Mouse (Mus musculus) thymus, adult 2 months (tissue): ENCODE results near the gene I0C0044D17Rik. TPM values are rescaled to one million over a fixed set of nuclear protein-coding genes. Genes with fewer than 3 reads are reported as not detected.
"Not testable (repeated sequence)": the region's sequence is repeated elsewhere in the genome, so short reads cannot be mapped to it uniquely, and the experiment has no call there.

Experiments
- DNase-seq: peaks from one replicate; pipeline ENCODE4 v3.0.0; 2021
- H3K27ac ChIP-seq: fragments of 200-500 bp; 2 replicates; pipeline ENCODE4 v1.5.1; 2012; ENCODE audit warnings: low read length, control low read depth; ENCODE audit not compliant: control insufficient read depth, insufficient read depth
- H3K27me3 ChIP-seq: fragments of 200-500 bp; 2 replicates; pipeline ENCODE4 v1.6.1; 2012; ENCODE audit warnings: mild to moderate bottlenecking, low read length, moderate library complexity, mixed read lengths; ENCODE audit not compliant: control insufficient read depth, insufficient read depth
- H3K36me3 ChIP-seq: fragments of 200-500 bp; 2 replicates; pipeline ENCODE4 v1.6.1; 2012; ENCODE audit warnings: mild to moderate bottlenecking, low read length, moderate library complexity; ENCODE audit not compliant: control insufficient read depth, insufficient read depth
- H3K4me1 ChIP-seq: fragments of 200-500 bp; replicated peaks from 2 replicates; pipeline ENCODE4 v1.6.1; 2012; ENCODE audit warnings: low read length; ENCODE audit not compliant: control insufficient read depth, insufficient read depth
- H3K4me3 ChIP-seq: fragments of 200-500 bp; 2 replicates; pipeline ENCODE4 v1.5.1; 2012; ENCODE audit warnings: mild to moderate bottlenecking, low read length, control low read depth, moderate library complexity; ENCODE audit not compliant: control insufficient read depth, insufficient read depth
- CTCF ChIP-seq: fragments of 200-500 bp; IDR thresholded peaks from 2 replicates; pipeline ENCODE4 v1.5.1; 2012; ENCODE audit warnings: mild to moderate bottlenecking, control low read depth, low read length, moderate library complexity, borderline replicate concordance; ENCODE audit not compliant: control insufficient read depth, poor library complexity, insufficient read depth; ENCODE audit errors: extremely low read depth
- POLR2A ChIP-seq: fragments of 200-500 bp; IDR thresholded peaks from 2 replicates; pipeline ENCODE4 v1.6.1; 2012; ENCODE audit warnings: mild to moderate bottlenecking, low read length, control low read depth, moderate library complexity; ENCODE audit not compliant: control insufficient read depth, poor library complexity, insufficient read depth; ENCODE audit errors: extremely low read depth
- WGBS: fragments of 180-500 bp; shearing (Covaris S2); methylation state at CpG from one replicate; pipeline ENCODE4 v1.1.7; 2018; 5-methylcytosine and 5-hydroxymethylcytosine counted together
- polyA plus RNA-seq: library from polyadenylated mRNA; depleted of rRNA; stranded (reverse); fragments of >200 nt; gene quantifications from 2 replicates; pipeline ENCODE4 v1.2.3, GENCODE M21; 2012

I0C0044D17Rik gene
- polyA plus RNA-seq, 1 experiment: not detected

DNA sequence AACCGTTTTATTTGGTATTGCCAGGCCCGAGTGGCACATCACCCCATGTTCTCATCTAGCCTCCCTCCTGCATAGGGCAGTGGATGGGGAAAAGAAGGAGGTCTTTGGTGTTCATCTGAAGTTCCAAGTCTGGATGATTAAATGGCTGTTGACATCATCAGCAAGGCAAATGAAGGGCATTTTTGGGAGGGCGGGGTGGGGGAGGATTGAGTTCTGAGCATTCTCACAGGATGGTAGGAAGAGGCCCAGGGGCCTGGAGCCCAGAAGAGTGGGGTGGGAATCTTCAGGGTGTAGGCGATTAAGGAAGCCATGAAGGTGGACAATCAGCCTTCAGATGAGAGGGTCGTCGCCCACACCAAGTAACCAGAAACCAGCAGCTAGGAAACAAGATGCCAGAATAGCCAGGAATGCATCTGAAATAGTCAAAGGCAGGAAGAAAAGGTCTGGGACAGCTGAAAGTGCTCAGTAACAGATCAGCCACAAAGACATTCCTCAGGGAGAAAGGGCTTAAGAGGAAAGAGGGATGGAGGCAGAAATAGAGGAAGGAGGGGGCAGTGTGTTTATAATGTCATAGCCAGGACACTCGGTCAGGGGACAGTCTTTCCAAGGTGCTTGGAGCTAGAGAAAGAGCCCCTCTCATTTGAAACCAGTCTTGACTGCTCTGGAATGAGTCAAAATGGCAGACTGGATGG, 20.4 kb upstream of the I0C0044D17Rik start:
- no peak overlapping the region for H3K4me3 ChIP-seq
- no peaks in the 10 kb centered on the region for H3K27me3 ChIP-seq
- no peaks in the 10 kb centered on the region for H3K36me3 ChIP-seq
- TF ChIP-seq CTCF: no peak
- TF ChIP-seq POLR2A: no peak
- no peak overlapping the region for H3K27ac ChIP-seq
- 0 out of 2 replicates have a peak, but pooled peaks cover 2% of the 10 kb centered on the region for H3K4me1 ChIP-seq
- DNase-seq: no peak
- WGBS: 83% methylated on average over 7 of the region's 7 CpGs

DNA sequence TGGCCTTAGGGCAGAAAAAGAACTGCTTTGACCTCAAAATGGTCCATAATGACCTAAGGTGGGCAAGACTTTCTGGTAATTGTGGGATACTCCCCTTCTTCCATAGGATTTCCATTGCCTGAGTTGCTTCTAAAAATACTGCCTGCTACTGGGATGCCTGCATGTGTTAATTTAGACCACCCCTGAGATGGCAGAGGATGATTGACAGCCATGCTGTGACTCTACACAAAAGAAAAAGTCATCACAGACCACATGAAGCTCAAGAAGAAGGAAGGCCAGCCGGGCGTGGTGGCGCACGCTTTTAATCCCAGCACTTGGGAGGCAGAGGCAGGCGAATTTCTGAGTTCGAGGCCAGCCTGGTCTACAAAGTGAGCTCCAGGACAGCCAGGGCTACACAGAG, 17.6 kb upstream of the I0C0044D17Rik start:
- H3K27me3 ChIP-seq, H3K4me3 ChIP-seq, H3K36me3 ChIP-seq, H3K4me1 ChIP-seq, H3K27ac ChIP-seq, DNase-seq: not testable (repeated sequence)
- WGBS: 95% methylated on average over 6 of the region's 6 CpGs

DNA sequence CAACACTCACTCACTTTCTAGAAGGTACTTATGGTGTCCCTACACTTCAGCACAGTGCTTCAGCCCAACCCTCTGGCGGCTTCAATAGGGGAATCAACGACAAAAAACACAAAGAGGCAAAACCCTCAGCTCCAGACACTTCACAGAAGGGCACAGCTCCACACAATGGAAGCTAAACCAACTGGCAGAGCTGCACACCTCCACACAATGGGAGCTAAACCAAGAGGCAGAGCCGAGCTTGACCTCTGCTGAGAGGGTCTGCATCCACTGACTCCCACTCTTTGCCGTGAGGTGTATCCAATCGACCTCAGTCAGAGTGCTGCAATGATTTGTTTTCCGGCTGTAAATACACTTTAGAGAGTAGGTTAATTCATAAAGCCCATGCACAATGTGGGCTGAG, 16.9 kb upstream of the I0C0044D17Rik start:
- no peaks in the 10 kb centered on the region for H3K27me3 ChIP-seq
- H3K4me1 ChIP-seq: 0 out of 2 replicates have a peak, but pooled peaks cover 2% of the 10 kb centered on the region
- TF ChIP-seq POLR2A: no peak
- TF ChIP-seq CTCF: no peak
- no peaks in the 10 kb centered on the region for H3K36me3 ChIP-seq
- WGBS: 82% methylated on average over 6 of the region's 6 CpGs
- H3K4me3 ChIP-seq: no peak overlapping the region
- DNase-seq: no peak
- H3K27ac ChIP-seq: no peak overlapping the region

DNA sequence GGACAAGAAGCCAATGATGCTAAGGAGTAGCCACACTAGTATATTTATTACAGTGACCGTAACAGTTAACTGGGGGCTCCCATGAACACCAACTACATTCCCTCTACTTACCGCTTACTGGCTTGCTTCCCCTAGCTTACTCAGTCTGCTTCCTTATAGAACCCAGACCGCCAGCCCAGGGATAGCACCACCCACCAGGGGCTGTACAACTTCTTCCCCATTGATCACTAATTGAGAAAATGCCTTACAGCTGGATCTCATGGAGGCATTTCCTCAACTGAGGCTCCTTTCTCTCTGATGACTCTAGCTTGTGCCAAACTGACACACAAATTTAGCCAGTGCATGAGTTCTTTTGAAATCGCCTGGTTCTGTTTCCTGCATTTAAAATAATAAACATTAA, 15.3 kb upstream of the I0C0044D17Rik start:
- H3K4me1 ChIP-seq: 0 out of 2 replicates have a peak, but pooled peaks cover 2% of the 10 kb centered on the region
- no peak overlapping the region for H3K27ac ChIP-seq
- H3K4me3 ChIP-seq: no peak overlapping the region
- no peaks in the 10 kb centered on the region for H3K36me3 ChIP-seq
- TF ChIP-seq CTCF (no peak), POLR2A (no peak)
- DNase-seq: no peak
- no peaks in the 10 kb centered on the region for H3K27me3 ChIP-seq
- 97% methylated on average over 4 of the region's 4 CpGs for WGBS

DNA sequence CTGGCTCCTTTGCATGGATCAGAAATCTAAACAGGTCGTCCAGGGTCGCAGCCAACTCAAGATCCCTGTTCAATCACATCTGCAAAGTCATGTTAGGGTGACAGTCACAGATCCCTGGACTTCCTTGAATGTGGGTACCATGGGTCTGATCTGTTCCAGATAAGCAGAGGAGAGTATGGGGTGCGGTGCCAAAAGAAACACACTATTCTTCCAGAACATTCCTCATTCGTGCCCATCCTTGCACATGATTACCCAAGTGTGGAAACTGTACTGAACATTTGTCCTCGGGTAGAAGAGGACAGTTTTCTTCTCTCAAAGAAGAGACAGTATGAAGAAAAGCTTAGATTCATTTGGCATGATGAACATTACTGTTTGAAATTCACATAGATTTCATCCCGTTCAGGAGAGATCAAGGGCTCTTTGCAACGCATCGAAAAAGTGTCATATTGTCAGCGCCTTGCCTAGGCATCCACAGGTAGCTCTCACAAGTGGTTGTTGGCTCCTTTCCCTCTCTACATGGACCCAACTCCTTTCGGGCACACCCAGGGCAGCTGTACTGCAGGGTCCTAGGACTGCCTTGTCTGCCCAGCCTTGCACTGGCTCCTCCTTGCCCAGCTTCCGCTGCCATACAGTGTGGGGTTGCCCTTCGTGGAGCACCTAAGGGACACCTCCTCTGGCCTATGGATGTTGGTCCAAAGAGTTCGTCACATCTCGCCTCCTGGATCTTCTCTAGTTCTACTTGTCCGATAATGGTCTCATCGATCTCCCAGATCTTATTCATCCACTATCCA, 14.3 kb upstream of the I0C0044D17Rik start:
- TF ChIP-seq POLR2A (no peak), CTCF (no peak)
- H3K27ac ChIP-seq: no peak overlapping the region
- WGBS: 94% methylated on average over 16 of the region's 16 CpGs
- DNase-seq: no peak
- no peaks in the 10 kb centered on the region for H3K4me1 ChIP-seq
- H3K27me3 ChIP-seq: no peaks in the 10 kb centered on the region
- no peaks in the 10 kb centered on the region for H3K36me3 ChIP-seq
- H3K4me3 ChIP-seq: no peak overlapping the region

DNA sequence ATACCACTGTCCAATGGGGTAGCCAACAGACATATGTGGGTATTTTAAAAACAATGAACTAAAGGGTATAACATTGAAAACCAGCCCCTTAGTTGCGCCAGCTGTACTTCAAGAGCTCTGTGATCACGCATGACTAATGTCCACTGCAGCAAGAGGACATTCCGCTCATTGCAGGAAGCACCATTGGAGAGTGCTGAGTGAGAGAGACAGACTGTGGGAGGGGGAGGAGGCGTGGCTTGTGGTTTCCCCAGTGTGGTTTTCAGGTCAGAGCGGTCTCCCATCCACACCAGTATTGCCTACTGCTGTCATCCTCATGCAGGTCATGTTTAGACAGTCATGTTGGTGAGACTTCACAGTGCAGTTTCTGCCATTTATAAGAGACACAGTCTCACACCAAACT, 12.9 kb upstream of the I0C0044D17Rik start:
- Histone ChIP-seq H3K27me3 (no peaks in the 10 kb centered on the region), H3K4me3 (no peak overlapping the region), H3K36me3 (no peaks in the 10 kb centered on the region), H3K4me1 (no peaks in the 10 kb centered on the region), H3K27ac (no peak overlapping the region)
- 25% methylated on average over 5 of the region's 5 CpGs for WGBS
- no peak for DNase-seq
- no peak for TF ChIP-seq CTCF

DNA sequence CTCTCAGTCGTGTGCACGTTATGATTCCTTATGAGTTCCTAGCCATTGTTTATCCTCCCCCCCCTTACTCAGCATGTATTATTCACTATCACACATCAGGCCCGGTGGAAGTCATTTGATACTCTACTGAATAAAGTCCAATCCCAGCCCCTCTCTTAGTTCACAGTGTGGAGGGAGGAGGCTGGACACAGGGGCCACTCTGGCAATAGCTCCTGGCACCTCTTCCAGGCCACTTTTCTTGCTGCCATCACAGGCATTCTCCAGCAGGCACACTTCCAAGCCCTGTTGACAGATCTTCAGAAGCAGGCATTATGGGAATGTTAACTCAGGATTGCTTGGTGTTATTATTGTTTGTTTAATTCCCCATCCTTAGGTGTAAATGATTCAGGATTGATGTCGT, 11.1 kb upstream of the I0C0044D17Rik start:
- no peaks in the 10 kb centered on the region for H3K27me3 ChIP-seq
- DNase-seq: no peak
- no peak overlapping the region for H3K27ac ChIP-seq
- no peaks in the 10 kb centered on the region for H3K4me1 ChIP-seq
- WGBS: 88% methylated on average over 4 of the region's 4 CpGs
- TF ChIP-seq CTCF (no peak), POLR2A (no peak)
- H3K36me3 ChIP-seq: no peaks in the 10 kb centered on the region
- H3K4me3 ChIP-seq: no peak overlapping the region
